Mouse (Mus musculus) liver, embryonic 13.5 days (tissue): ENCODE results near the gene Dlg2. TPM values are rescaled to one million over a fixed set of nuclear protein-coding genes. Genes with fewer than 3 reads are reported as not detected.

Source experiments
- ATAC-seq: fragments of 200-750 bp; cut with Nextera tagmentation; 2 replicates; pipeline ENCODE4 v1.8.0; 2017; ENCODE audit warnings: low read depth, mild to moderate bottlenecking, moderate number of reproducible peaks, moderate library complexity
- DNase-seq: peaks from one replicate; pipeline ENCODE4 v3.0.0; 2022
- H3K27ac ChIP-seq: fragments of 300-500 bp; sonication (generic); 2 replicates; pipeline ENCODE4 v1.5.1; 2015; ENCODE audit warnings: moderate library complexity, mild to moderate bottlenecking, inconsistent platforms
- H3K27me3 ChIP-seq: fragments of 300-500 bp; sonication (generic); 2 replicates; pipeline ENCODE4 v1.6.1; 2015; ENCODE audit warnings: mild to moderate bottlenecking, inconsistent platforms
- H3K36me3 ChIP-seq: fragments of 300-500 bp; sonication (generic); 2 replicates; pipeline ENCODE4 v1.6.1; 2015; ENCODE audit warnings: mild to moderate bottlenecking, inconsistent platforms
- H3K4me1 ChIP-seq: fragments of 300-500 bp; sonication (generic); replicated peaks from 2 replicates; pipeline ENCODE4 v1.6.1; 2015; ENCODE audit warnings: inconsistent platforms
- H3K4me2 ChIP-seq: fragments of 300-500 bp; sonication (generic); 2 replicates; pipeline ENCODE4 v1.6.1; 2015; ENCODE audit warnings: inconsistent platforms, mild to moderate bottlenecking, moderate library complexity
- H3K4me3 ChIP-seq: fragments of 300-500 bp; sonication (generic); replicated peaks from 2 replicates; pipeline ENCODE4 v1.5.1; 2015; ENCODE audit warnings: mild to moderate bottlenecking, inconsistent platforms
- H3K9ac ChIP-seq: fragments of 300-500 bp; sonication (generic); 2 replicates; pipeline ENCODE4 v1.6.1; 2015; ENCODE audit warnings: mild to moderate bottlenecking, inconsistent platforms
- H3K9me3 ChIP-seq: fragments of 300-500 bp; sonication (generic); replicated peaks from 2 replicates; pipeline ENCODE4 v1.6.1; 2016; ENCODE audit warnings: inconsistent platforms
- WGBS: fragments of 180-500 bp; shearing (Covaris S2); methylation state at CpG from one replicate; pipeline ENCODE4 v1.1.7; 2015; ENCODE audit not compliant: insufficient replicate concordance; 5-methylcytosine and 5-hydroxymethylcytosine counted together
- polyA plus RNA-seq: library from polyadenylated mRNA; unstranded; fragments of >200 nt; fragmentation: Nextera tagmentation; extraction: Ambion mirVana; gene quantifications from 2 replicates; pipeline ENCODE4 v1.2.1, GENCODE M21; 2015

Dlg2 gene
- polyA plus RNA-seq, 1 experiment from 2014 or later: 0.52 TPM

GRCm38 (mm10) chr7:90696181-90696950 lies 219.9 kb downstream of the Dlg2 start:
- H3K27ac ChIP-seq: no peak overlapping the region
- 56% methylated on average over 7 of the region's 7 CpGs for WGBS
- no peaks in the 10 kb centered on the region for H3K4me1 ChIP-seq
- no peak overlapping the region for H3K4me3 ChIP-seq
- ATAC-seq (no peak), DNase-seq (no peak)
- no peaks in the 10 kb centered on the region for H3K27me3 ChIP-seq
- H3K36me3 ChIP-seq: no peaks in the 10 kb centered on the region
- no peak overlapping the region for H3K4me2 ChIP-seq
- H3K9me3 ChIP-seq: no peaks in the 10 kb centered on the region
- H3K9ac ChIP-seq: no peak overlapping the region

DNA sequence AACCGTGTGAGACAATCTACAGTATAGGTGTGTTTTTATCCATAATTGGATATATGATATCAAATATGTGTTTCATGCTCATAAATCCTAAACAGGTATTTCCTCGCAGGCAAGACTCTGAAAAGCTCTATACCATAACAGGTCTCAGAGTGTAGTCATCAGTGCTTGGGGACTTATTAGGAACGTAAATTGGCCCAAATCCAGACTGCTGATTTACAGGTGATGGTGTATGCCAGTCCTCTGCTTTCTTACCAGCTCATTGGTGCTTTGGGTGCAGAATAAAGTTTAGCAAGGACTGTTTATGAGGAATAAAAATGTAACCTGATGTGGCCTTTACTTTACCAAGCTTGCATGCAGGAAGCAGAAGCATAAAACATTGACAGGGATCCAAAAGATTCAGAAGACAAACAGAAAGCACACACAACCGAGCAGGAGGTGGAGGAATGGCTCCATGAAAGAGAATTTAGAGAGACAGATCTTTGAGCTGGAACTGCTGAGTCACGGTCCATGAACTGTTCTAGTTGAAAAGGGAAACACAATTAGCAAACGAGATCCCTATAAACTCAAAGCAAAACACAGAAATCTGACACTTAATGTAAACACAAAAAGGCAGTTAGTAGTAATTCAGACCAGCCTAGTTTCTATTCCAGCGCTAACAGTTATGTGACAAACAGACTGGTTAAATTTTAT lies 226.8 kb downstream of the Dlg2 start:
- H3K4me3 ChIP-seq: no peak overlapping the region
- H3K4me2 ChIP-seq: no peak overlapping the region
- no peaks in the 10 kb centered on the region for H3K27me3 ChIP-seq
- no peaks in the 10 kb centered on the region for H3K36me3 ChIP-seq
- H3K9me3 ChIP-seq: no peaks in the 10 kb centered on the region
- no peak overlapping the region for H3K27ac ChIP-seq
- 47% methylated on average over 7 of the region's 7 CpGs for WGBS
- DNase-seq (no peak), ATAC-seq (no peak)
- no peaks in the 10 kb centered on the region for H3K4me1 ChIP-seq
- H3K9ac ChIP-seq: no peak overlapping the region

DNA sequence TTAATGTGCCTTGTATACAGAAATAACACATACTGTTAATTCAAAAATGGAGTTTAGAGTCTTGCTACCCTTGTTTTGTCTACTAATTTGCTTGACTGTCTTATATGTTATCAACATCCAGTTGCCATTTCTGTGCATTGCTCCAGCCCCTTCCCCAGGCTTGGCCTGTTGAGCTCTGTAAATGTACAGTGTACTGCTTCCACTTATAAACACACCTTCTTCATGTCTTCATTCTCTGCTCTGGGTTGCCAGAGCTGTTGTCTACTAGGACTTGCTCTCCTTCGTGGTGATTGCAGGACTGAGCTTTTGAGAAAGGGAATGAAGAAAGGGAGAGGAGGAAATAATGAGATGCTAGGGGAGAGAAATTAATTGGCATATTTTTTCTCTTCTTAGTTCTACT lies 227.5 kb downstream of the Dlg2 start:
- Histone ChIP-seq H3K4me2 (no peak overlapping the region), H3K27ac (no peak overlapping the region), H3K4me3 (no peak overlapping the region), H3K9me3 (no peaks in the 10 kb centered on the region), H3K9ac (no peak overlapping the region), H3K4me1 (no peaks in the 10 kb centered on the region), H3K27me3 (no peaks in the 10 kb centered on the region), H3K36me3 (no peaks in the 10 kb centered on the region)
- no peak for ATAC-seq
- 26% methylated on average over 1 of the region's 1 CpGs for WGBS
- no peak for DNase-seq

DNA sequence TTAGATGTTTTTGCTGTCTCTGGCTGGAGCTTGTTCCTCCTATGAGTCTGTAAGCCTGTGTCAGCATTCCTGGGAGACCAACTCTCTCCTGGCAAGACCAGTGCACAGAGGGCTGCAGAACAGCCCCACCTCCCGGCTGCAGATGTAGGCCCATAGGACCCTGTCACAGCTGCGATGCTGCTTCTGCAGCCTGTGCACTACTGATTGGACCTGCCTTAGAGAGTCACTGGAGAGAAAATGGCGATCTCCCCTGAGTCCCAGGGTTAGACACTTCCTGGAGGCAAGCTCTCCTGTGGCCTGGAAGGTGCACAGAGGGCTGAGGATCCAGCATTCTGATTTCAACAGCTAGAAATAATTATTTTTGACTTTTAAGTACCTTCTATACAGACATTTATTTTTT lies 257.6 kb downstream of the Dlg2 start:
- no peaks in the 10 kb centered on the region for H3K36me3 ChIP-seq
- H3K4me1 ChIP-seq: no peaks in the 10 kb centered on the region
- no peak overlapping the region for H3K4me2 ChIP-seq
- no peak overlapping the region for H3K9ac ChIP-seq
- DNase-seq: no peak
- no peak for ATAC-seq
- H3K27ac ChIP-seq: no peak overlapping the region
- H3K27me3 ChIP-seq: no peaks in the 10 kb centered on the region
- 45% methylated on average over 3 of the region's 3 CpGs for WGBS
- no peak overlapping the region for H3K4me3 ChIP-seq
- no peaks in the 10 kb centered on the region for H3K9me3 ChIP-seq

GRCm38 (mm10) chr7:90736369-90736768 lies 259.9 kb downstream of the Dlg2 start:
- DNase-seq: no peak
- no peaks in the 10 kb centered on the region for H3K9me3 ChIP-seq
- H3K36me3 ChIP-seq: no peaks in the 10 kb centered on the region
- no peak for ATAC-seq
- WGBS: 50% methylated on average over 1 of the region's 1 CpGs
- H3K27me3 ChIP-seq: no peaks in the 10 kb centered on the region
- no peaks in the 10 kb centered on the region for H3K4me1 ChIP-seq
- H3K4me2 ChIP-seq: no peak overlapping the region
- H3K27ac ChIP-seq: no peak overlapping the region
- no peak overlapping the region for H3K4me3 ChIP-seq
- no peak overlapping the region for H3K9ac ChIP-seq

- Histone ChIP-seq H3K9ac (no peak overlapping the region), H3K27ac (no peak overlapping the region), H3K4me2 (no peak overlapping the region), H3K4me1 (no peaks in the 10 kb centered on the region), H3K36me3 (no peaks in the 10 kb centered on the region), H3K9me3 (no peaks in the 10 kb centered on the region), H3K4me3 (no peak overlapping the region), H3K27me3 (no peaks in the 10 kb centered on the region)
- ATAC-seq: no peak
- DNase-seq: no peak
- WGBS: 51% methylated on average over 1 of the region's 1 CpGs
These were observed 272.2 kb downstream of the Dlg2 start for GRCm38 (mm10) chr7:90748636-90749035.

GRCm38 (mm10) chr7:90787945-90788344 lies 311.5 kb downstream of the Dlg2 start:
- ATAC-seq: no peak
- Histone ChIP-seq H3K9ac (no peak overlapping the region), H3K4me1 (no peaks in the 10 kb centered on the region)

DNA sequence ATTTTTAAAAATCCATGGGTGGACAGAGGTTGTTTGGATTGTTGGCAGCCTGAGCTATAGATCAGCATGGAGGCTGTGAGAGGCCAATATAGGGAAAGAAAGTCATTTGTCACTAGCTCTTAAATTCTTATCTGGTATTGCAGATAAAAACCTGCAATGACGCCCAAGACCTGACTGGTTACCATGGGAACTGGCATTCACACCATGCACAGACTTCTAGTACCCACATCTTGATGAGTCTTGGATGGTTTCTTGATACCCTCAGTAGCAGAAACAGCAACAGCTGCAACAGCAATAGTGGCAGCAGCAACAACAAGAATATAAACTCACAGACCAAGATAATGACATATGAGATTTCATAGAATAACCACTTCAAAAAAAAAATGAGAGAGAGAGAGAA lies 315.1 kb downstream of the Dlg2 start:
- no peaks in the 10 kb centered on the region for H3K9me3 ChIP-seq
- H3K4me1 ChIP-seq: no peaks in the 10 kb centered on the region
- H3K9ac ChIP-seq: no peak overlapping the region
- H3K36me3 ChIP-seq: no peaks in the 10 kb centered on the region
- H3K4me3 ChIP-seq: no peak overlapping the region
- no peak for ATAC-seq
- no peaks in the 10 kb centered on the region for H3K27me3 ChIP-seq
- no peak overlapping the region for H3K27ac ChIP-seq
- H3K4me2 ChIP-seq: no peak overlapping the region
- WGBS: 22% methylated on average over 1 of the region's 1 CpGs
- no peak for DNase-seq

More at GRCm38 (mm10) chr7:90787945-90788344, 311.5 kb downstream of the Dlg2 start:
- H3K36me3 ChIP-seq: no peaks in the 10 kb centered on the region
- no peak for DNase-seq
- H3K4me3 ChIP-seq: no peak overlapping the region
- no peaks in the 10 kb centered on the region for H3K9me3 ChIP-seq
- H3K27ac ChIP-seq: no peak overlapping the region
- H3K27me3 ChIP-seq: no peaks in the 10 kb centered on the region
- H3K4me2 ChIP-seq: no peak overlapping the region
- 76% methylated on average over 1 of the region's 1 CpGs for WGBS

GRCm38 (mm10) chr7:90825640-90826039 lies 349.2 kb downstream of the Dlg2 start:
- DNase-seq (no peak), ATAC-seq (no peak)
- Histone ChIP-seq H3K4me3 (no peak overlapping the region), H3K4me2 (no peak overlapping the region), H3K4me1 (no peaks in the 10 kb centered on the region), H3K9ac (no peak overlapping the region), H3K27ac (no peak overlapping the region), H3K27me3 (no peaks in the 10 kb centered on the region), H3K9me3 (no peaks in the 10 kb centered on the region), H3K36me3 (no peaks in the 10 kb centered on the region)
- 76% methylated on average over 3 of the region's 3 CpGs for WGBS

GRCm38 (mm10) chr7:90841276-90841675 lies 364.8 kb downstream of the Dlg2 start:
- Histone ChIP-seq H3K4me1 (no peaks in the 10 kb centered on the region), H3K27me3 (no peaks in the 10 kb centered on the region), H3K4me3 (no peak overlapping the region), H3K36me3 (no peaks in the 10 kb centered on the region), H3K9ac (no peak overlapping the region), H3K27ac (no peak overlapping the region), H3K4me2 (no peak overlapping the region), H3K9me3 (no peaks in the 10 kb centered on the region)
- WGBS: 46% methylated on average over 4 of the region's 4 CpGs
- ATAC-seq (no peak), DNase-seq (no peak)

DNA sequence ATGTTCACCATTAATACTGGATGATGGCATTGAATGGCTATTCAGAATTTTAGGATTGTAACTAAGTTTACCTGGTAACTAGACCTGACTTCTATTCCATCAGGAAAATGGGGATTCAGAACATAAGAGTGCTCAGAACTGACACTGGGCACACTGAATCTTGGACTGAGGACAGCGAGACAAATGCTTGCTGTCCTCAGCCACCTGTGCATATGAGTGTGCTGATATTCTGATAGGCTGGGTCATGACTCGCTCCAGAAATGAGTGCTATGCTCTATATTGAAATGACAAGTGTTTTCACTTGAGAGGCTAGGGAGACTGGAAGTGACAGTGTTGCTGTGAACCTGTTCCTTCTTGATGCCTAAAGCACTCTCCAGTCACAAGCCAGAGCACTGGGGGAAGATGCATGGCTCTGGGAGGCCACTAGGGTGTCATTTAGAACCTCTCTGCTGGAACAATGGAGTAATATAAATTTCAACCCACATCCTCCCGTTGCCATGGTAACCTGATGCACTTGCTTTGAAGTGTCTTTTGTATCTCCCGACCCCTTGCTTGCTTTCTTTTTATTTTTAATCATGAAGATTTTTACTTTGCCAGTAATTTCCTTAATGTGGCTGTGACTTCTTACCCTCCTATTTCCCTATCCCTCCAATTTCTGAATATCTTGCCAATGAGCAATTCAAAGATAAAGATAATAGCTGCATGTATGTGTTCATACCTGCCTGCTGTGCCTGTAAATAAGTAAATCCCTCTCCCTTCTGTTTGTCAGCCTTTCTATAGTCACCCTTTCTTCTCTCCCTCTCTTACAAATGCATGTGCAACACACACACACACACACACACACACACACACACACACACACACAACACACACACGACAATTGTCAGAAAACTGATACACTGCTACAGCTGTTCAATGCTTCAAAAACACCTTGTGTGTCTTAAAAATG lies 367.1 kb downstream of the Dlg2 start:
- 44% methylated on average over 5 of the region's 5 CpGs for WGBS
- H3K4me2 ChIP-seq: no peak overlapping the region
- H3K9ac ChIP-seq: no peak overlapping the region
- no peaks in the 10 kb centered on the region for H3K4me1 ChIP-seq
- no peaks in the 10 kb centered on the region for H3K36me3 ChIP-seq
- no peak overlapping the region for H3K27ac ChIP-seq
- H3K9me3 ChIP-seq: no peaks in the 10 kb centered on the region
- H3K4me3 ChIP-seq: no peak overlapping the region
- ATAC-seq (no peak), DNase-seq (no peak)
- no peaks in the 10 kb centered on the region for H3K27me3 ChIP-seq
